Mouse (Mus musculus) lung, adult 2 months (tissue): ENCODE data around the gene Fndc3b.

Source experiments
- CTCF ChIP-seq: fragments of 200-500 bp; IDR thresholded peaks from 2 replicates; pipeline ENCODE4 v1.5.1; 2011; ENCODE audit warnings: mild to moderate bottlenecking, low read length, control low read depth; ENCODE audit not compliant: insufficient read depth
- POLR2A ChIP-seq: fragments of 200-500 bp; IDR thresholded peaks from 2 replicates; pipeline ENCODE4 v1.6.1; 2011; ENCODE audit warnings: low read depth, mild to moderate bottlenecking, control low read depth, low read length, borderline replicate concordance; ENCODE audit errors: extremely low read depth

GRCm38 (mm10) chr3:27704641-27705040, 6.5 kb downstream of the Fndc3b start:
- TF ChIP-seq CTCF (no peak), POLR2A (no peak)
